Mouse (Mus musculus): ENCODE measurements around the gene Gna15. TPM values are rescaled to one million over a fixed set of nuclear protein-coding genes. Genes with fewer than 3 reads are reported as not detected.

Gene Gna15
- total and polyA plus RNA-seq, 3 experiments: 1.1 to 2.2 (median 1.4) TPM

GRCm38 (mm10) chr10:81495616-81496263 lies 28.3 kb downstream of the Gna15 start:
- DNase-seq: no peak

GRCm38 (mm10) chr10:81495151-81495550 lies 28.9 kb downstream of the Gna15 start:
- no peak for DNase-seq

GRCm38 (mm10) chr10:81494260-81495041 lies 29.6 kb downstream of the Gna15 start:
- DNase-seq: no peak

- DNase-seq: no peak
These were observed 30.3 kb downstream of the Gna15 start for GRCm38 (mm10) chr10:81493601-81494220.

DNA sequence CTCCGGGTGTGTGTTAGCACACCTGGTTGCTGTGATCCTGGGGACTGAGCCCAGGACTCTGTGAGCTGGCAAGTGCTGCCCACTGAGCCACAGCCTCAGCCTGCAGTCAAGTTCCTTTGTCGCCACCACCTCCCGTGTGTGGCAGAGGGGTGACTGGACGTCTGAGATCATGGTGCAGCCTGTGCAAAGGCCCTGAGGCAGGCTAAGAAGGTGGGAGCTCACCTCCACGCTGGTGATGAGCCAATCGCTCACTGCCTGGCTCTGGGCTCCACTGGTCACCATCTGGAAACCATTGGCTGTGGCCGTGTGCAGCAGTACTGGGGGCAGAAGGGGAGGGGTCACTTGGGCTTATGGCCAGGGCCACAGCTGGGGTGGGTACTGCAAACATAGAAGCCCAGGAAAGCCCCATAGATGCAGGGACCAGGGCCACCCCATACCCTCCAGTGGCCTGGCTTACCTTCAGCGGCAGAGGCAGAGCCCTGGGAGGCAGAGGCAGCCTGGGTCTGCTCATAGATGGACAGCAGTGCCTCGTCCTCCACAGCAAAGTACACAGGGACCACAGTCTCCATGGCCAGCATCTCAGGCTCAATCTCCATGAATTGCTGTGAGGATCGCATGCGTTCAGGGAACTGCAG lies 31.3 kb downstream of the Gna15 start:
- DNase-seq: no peak

- no peak for DNase-seq
These were observed 33.0 kb downstream of the Gna15 start for GRCm38 (mm10) chr10:81491018-81491417.

- no peak for DNase-seq
These were observed 34.1 kb downstream of the Gna15 start for GRCm38 (mm10) chr10:81489941-81490340.

DNA sequence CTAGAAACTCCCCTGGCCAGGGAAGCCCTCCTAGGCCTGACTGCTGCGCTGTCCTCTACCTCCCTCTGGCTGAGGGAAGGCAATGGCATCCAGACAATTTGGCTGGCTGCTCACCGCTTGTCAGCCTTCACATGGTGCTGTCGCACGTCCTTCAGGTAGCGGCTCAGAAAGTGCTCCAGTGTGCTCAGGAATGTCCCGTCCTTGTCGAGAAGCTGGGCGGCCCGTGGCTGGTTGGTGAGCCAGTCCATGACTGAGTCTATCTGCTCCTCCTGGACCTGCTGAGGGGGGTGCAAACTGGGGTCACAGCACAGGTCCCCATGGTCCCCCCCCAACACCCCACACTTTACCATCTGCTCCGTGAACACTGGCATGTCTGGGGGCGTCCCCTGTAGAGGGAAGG lies 35.9 kb downstream of the Gna15 start:
- no peak for DNase-seq

DNA sequence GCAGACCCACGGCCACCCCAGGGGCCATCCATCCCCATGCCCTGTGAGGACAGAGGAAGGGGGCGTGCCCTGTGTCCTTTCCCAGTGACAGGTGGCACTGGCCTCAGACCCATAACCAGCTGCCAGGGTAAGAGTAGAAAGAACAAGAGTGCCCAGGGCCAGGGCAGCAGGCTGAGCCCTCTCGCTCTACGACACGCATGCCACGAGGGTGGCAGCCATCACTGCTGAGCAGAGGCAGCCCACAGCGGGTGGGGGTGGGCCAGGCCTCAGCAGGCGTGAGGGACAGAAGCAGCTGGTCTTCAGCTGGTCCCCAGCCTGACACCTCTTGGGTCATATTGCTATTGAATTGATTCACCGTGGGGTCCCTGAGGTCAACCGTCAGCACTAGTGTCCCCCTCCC lies 37.5 kb downstream of the Gna15 start:
- no peak for DNase-seq

DNA sequence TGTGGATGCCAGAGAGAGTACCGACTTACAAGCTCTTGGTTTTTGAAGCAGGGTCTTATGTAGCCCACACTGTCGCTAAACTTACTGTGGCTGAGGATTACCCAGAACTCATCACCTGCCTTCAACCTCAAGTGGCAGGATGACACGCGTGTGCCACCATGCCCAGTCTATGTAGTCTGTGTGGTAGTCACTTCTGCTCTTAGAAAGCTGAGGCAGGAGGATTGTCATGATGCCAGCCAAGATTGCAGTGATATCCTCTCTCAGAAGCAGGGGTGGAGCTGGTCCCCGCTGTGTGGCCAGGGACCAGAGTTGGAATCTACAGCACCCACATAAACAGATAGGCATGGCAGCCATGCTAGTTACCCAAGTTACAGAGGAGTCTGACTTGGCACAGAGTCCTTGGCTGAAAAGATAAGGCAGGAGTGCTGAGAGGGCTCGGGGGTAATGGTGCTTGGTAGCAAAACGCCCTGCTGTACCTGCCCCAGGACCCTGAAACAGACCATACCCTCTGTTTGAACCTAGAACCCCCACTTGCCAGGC lies 38.5 kb downstream of the Gna15 start:
- no peak for DNase-seq

DNA sequence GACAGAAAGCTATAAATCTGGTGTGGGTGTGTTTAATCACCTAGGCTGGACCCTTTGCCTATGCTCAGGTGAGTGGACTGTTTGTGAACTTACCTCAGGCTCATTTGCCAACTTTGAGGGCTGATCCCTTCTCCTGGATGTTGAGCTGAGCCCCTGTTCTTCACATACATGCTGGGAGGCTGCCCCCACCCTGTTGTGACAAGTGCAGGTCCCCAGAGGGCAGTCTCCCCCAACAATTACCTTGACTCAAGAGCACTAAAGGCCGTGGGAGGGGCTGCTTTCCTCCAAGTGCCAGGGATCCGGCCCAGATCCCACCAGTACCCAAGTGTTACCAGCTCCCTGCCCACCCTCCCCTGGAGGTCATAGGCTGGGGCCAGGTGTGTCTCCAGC lies 39.0 kb downstream of the Gna15 start:
- no peak for DNase-seq

DNA sequence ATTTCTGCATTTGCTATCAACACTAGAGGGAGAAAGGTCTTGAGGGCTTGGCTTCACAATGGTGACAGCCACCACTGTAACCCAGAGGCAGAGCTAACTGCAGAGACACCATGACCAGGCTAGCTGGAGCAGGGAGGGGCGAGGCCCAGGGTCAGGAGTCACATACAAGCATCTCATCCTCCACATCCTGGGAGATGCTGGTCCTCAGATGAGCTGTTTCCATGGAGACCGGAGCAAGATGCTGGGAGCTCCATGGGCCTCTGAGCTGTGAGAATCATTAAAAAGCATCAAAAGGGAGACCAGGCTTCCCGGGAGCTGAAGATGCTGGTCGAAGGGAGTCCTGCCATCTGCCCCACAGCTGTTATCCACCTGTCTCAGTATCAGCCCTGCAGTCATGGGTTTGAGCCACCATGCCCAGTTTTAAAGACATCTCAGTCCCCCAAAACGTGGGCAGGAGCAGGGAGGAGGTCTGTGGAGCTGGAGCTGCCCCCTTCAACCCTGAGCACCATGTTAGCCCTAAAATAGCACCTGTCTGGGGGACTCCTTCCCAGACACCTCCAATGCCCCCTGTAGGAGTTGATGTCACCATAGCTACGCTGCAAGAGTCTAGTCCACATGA lies 39.5 kb downstream of the Gna15 start:
- DNase-seq: no peak

DNA sequence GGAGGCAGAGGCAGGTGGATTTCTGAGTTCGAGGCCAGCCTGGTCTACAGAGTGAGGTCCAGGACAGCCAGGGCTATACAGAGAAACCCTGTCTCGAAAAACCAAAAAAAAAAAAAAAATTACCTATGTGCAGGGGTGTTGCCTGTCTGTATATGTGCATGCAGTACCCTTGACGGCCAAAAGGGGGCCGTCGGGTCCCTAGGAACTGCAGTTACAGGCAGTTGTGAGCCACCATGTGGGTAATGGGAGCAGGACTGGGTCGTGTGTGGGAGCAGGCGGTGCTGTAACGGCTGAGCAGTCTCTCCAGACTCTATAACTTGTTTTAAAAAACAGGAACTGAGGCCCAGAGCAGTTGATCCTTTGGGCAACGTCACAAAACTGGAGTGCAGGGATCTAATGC lies 40.0 kb downstream of the Gna15 start:
- no peak for DNase-seq

DNA sequence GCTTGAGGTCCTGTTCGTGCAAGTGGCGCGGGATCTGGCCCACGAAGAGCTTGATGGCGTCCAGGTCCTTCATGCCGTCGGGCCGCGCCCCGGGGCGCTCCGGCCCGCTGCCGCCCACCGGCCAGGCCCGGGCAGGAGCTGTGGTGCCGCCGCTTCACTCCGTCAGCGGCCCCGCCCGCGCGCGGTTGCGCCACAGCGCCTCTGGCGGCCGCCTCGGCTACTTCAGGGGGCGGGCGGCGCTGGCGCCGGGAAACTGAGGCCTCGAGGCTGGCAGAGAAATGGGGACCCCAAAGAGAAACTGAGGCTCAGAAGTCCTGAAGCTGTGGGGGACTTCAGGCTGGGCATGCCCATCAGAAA lies 41.5 kb downstream of the Gna15 start, which contains the start of gene Celf5:
TSS of gene Celf5 (minus strand) at position 177 of the 357 bp plus-strand sequence.
- peak; percentile 65 for DNase-seq

DNA sequence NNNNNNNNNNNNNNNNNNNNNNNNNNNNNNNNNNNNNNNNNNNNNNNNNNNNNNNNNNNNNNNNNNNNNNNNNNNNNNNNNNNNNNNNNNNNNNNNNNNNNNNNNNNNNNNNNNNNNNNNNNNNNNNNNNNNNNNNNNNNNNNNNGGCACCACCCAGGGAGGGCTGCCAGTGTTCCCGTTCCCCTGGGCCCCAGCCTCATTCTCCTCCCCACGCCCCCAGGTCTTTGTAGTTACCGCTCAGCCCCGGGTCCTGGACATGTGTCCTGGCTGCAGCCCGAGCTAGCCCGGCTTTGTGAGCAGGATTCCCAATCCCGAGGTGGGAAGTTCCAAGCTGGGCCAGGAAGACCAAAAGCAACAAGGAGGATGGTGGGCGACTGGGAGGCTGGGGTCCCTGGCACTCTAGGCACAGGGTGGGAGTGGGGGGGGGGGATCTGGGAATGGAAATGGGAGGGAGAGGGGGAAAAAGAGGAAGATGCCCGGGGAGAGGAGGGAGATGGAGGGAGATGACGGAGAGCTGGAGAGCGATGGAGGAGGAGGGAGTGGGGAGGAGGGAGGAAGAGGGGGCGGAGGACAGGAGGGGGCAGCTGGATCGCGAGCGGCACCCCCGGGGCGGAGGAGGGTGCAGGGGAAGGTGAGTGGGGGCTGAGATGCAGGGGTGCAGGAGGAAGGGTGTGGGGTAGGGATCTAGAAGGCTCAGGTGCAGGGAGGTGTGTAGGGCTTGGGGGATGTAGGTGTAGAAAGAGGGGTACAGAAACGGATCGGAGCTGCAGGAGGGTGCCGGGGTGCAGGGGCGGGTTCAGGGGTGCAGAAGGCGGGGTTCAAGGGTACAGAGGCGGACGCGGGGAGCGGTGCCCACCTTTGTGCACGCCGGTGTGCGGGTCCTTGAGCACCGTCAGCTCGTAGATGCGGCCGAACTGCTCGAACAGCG lies 42.2 kb downstream of the Gna15 start:
- DNase-seq: no peak

DNA sequence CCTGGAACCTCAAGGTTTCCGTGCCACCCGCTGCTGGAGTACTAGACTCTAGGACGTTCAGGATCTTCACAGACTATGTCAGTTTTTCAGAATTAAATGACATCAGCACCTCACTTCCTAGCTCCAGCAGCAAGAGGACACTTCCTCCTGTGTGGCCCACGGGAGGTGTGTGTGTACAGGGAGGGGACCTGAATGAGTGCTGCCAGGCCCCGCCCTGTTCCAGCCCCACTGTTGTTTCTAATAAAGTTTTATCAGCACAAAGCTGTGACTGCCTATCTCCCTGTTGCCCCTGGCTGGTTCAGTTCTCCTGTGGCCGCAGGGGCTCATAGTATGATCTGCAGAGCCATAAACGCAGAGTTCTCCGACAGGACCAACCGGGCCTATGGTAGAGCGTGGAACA lies 49.6 kb downstream of the Gna15 start:
- no peak for DNase-seq

GRCm38 (mm10) chr10:81473003-81473451 lies 51.0 kb downstream of the Gna15 start:
- no peak for DNase-seq

DNA sequence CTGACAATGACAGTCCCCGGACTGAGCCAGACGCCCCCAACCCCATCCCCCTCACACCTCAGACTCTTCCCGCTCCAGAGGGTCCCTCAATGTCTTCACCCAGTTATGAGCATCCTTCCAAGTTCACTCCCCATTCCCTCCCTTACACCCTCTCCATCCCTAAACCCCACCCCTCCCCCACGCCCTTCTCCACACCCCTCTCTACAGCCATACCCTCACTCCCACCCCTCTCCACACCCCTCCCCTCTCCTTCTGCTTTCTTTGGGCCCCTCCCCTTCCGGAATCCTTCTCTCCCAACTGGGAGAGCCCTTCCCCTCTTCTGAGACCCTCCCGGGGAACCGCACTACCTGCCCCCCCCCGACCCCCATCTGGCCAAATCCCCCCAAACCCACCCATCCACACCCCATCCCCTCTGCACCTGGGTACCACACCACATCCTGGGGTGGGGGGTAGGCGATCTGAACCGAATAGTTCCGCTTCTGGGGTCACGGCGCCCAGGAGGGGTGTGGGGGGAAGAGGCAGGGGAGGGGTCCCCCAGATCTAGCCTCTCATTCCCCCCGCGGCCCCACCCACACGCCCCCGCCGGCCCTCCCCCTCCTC lies 51.5 kb downstream of the Gna15 start:
- no peak for DNase-seq

- no peak for DNase-seq
These were observed 53.6 kb downstream of the Gna15 start for GRCm38 (mm10) chr10:81470454-81470853.

GRCm38 (mm10) chr10:81469253-81469652 lies 54.8 kb downstream of the Gna15 start:
- DNase-seq: no peak
